Mouse (Mus musculus): ENCODE data around the gene Tmigd3.

DNA sequence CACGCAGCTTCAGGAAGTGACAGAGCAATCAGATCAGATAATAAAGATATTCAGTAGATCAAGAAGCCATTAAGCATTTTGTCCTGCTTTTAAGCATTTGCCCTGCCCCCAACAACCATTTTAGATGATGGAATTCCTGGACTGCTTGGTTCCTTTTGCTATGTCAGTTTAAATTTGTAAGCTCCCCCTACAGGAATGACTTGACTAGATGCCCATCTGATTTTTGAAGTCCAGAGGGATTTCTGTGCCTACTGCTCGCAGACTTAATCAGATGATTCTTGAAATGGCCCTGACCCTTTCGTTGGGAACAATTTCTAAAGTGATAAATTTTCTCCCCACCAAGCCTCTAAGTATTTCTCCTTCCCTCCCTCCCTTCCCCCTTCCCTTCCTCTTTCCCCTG is 1.9 kb downstream of the Tmigd3 start:
- TF ChIP-seq CTCF (IDR thresholded peaks at IDR 0.05; ENCODE audit: low read depth, low read length): no peak
- TF ChIP-seq POLR2A (IDR thresholded peaks at IDR 0.05; ENCODE audit: borderline replicate concordance, low read depth, low read length): no peak

Data from bone marrow macrophage, adult 2 months (primary cell).